Mouse (Mus musculus) thymus, postnatal 14 days (tissue): ENCODE measurements at regions not wholly inside any gene's neighbourhood (a gene's known extent, or its start where the extent isn't known, plus 50 kb on each side); places are given as distances from the start of the nearest gene placed in this dataset.
A peak's percentile ranks its signal among the peaks of the same experiment; 100 is the strongest.

ENCODE experiments used
- DNase-seq: peaks from one replicate; pipeline ENCODE4 v3.0.0; 2021

DNA sequence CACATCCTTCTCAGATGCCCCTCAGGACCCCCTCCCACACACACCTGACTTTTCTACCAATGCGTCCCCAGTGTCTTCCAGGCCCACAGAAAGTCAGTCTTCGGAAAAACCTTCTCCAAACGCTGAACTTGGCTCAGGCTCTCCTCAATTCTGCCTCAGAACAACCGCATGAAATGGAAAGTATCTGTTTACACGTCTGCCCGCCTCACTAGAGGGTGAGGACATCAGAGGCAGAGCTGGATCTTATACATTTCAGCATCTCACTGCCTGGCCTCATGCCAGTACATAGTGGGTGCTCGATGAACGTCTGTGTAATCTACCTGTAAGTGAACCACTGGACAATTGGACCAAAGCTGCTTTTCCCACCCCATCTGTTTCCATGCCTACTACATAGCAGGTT, 189.1 kb upstream of the 4930412O13Rik start:
- no peak for DNase-seq

DNA sequence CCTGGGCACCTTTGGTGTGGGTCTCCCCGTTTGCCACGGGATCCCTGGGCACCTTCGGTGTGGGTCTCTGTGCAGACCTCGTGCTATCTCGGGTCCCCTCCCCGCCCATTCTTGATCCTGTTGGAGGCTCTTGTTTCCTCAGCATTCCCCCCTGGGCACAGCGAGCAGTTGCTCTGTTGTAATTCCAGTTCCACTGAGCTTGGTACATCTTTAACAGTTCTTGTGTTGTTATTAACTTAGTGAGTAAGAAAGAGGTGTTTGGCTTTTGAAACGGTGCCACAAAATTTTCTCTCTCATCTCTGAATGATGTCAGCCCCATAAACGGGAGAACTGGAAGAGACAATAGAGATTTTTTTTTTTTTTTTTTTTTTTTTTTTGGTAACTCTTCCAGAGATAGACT, 187.7 kb upstream of the 4930412O13Rik start:
- no peak for DNase-seq

DNA sequence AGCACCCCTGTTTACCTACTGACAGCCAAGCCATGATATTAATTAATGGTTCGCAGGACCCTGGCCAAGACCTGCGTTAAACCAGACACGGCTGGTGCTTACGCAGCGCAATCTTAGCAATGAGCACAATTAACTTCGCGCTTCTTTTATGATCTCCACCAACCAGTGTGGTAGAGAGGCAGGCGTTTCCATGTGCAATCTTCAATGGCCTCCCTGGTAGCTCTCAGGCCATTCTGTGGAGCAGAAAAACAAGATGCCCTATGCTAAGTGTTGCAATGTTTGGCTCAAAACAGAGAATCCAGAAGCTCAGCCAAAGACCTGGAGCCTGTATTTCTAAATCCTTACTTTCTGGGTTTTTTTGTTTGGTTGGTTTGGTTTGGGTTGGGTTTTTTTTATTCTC, 186.9 kb upstream of the 4930412O13Rik start:
- DNase-seq, result no peak

DNA sequence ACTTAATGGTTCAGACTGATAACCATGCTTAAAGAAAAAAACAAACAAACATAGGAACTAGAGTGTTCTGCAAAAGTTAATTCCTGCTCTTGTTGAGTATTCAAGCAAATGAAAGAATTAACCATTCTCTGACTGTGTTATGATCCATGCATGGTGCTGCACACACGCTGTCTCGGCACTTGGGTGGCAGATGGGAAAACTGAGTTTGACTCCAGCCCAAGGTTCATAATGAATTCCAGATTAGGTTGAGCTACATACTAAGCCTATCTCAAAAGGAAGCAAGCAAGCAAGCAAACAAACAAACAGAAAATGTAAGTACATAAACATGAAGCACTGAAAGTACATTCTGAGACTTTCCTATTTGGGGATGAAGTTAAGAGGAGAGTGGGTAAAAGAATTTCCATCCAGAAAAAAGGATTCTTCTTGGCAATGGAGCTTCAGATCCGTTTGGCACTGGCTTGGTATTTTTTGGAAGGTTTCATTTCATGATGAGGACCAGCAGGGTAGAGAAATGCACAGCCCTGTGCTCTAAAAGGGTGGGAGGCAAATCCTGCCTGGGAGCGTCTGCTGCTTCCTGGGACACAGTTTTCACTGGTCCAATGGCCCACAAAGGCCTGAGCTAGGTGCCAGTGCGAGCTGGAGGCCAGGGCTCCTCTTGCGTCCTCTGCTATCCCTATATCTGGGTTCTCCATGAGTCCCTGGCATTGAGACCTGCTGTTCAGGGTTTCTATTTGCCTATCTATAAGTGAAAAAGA, 183.3 kb upstream of the 4930412O13Rik start:
- DNase-seq, result no peak

DNA sequence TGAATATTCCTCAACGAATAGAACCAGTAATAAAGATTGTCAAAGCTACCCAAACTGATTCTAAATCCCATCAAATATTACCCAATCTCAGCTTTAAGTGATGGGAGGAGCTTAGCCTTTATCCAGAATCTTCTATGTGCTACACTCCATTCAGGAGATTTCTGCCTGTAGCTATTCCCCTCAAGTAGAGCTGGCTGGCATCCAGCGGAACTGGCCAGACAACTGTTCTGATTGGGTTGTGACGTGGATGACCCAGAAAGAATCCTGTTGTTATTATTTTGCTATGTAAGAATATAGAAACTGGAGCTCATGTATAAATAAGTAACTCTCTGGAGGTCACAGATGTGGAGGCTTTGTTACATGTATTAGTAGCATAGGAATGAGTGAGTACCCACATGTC, 176.8 kb upstream of the 4930412O13Rik start:
- DNase-seq, result no peak

DNA sequence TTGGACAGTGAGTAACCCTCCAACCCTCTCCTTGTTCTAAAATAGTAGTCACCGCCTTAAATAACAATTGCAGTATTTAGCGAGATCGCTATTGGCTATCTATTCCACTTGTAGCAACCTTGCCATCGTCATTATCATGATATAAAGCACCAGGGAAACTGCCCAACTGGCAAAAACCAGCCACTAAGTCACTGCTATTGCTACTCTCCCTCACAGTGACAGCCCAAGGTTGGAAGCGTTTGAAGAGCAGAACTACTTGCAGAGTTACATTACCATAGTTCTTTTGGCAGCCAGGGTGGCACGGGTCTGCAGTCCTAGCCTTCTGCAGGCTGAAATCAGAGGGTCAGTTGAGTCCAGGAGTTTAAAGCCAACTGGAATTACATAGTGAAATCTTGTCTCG, 171.6 kb upstream of the 4930412O13Rik start:
- no peak for DNase-seq

DNA sequence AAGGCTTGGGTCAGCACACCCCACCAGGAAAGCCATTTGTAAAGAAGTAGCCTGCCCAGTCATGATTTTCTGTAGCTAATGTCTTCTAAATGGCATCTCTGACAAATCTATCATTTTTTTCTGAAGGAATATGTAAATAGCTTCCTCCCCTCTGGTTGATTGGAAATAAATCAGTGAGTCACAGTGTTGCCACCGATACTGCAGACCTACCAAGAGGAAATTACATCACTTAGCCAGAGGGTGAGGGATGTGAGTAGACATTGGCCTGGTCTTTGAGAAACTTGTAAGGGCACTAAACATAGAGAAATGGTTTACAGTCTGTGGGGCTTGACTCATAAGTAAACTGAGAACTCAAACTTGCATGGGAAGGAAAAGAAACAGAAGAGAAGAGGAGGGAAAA, 163.1 kb upstream of the 4930412O13Rik start:
- no peak for DNase-seq

DNA sequence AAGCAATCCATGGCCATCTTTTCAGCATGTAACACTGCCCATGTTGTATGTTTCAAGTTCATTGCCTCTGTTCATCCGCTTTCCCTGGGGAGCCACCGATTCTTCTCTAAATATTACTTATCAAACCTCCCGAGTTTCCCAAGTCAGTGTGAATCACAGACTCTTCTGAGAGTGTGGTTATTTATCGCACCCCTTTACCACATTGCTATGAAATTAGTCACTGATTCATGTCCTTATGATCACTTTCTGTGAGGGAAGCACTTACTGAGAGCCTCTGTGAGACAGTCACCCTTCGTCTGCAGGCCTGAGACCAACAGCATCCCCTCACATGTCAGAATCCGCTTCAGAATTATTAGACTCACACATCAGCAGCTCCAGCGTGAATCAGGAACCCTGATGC, 147.8 kb upstream of the 4930412O13Rik start:
- DNase-seq, result no peak

DNA sequence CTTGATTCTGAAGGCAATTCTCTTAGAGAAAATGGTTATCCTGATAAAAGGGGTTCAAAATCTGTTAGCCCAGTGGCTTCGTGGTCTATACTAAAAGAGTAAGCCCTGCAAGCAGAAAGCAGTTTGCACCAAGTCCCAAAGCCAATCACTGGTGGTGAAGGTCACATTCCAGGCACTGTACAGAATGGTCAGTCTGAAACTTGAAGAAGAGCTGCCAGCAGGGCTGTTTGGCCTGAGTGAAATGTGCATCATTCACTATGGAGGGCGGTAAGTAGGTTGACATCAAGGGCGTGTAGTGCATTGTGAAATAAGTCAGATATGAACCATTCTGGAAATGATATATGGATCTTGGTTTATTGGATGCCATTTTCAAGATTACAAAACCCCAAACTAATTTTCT, 136.9 kb upstream of the 4930412O13Rik start:
- DNase-seq, result no peak

DNA sequence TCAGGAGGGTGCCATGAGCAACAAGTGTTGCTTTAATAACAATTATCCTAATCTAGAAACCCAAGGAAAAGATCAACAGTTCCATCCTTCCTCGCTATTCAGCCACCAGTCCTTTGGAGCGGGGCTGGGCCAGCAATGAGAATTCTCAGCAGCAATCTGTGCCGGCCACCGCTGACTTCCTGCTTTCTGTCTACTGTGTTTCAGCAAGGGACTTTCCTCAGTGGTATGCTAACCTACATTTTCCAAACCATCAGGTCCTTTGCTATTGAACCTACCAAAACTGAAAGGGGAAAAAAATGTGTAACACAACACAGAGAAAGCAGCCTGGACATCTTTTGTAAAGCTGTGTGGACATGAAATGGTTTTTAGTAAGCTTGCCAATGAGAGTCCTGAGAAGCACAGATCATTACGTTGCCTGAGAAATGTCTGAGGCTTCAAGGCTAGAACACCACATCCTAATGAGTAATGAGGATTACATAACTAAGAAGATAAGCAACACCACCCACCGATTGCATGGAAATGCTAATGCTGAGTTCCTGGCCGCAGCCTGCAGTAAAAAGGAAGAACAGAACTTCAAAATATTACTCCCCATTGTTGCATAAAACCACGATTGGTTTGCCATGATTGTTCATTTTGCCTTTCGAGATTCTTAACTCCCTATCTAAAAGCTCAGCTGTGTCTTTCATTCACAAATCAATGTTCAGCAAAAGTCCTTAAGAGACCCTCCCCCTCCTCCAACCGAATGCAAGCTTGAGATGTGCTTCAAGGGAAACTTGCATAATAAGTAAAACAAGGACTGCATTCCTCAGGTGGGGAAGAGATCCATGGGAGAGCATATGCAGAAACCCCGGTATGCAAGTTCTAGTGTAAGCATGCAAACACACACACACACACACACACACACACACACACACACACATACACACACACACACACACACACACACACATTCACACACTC, 130.9 kb upstream of the 4930412O13Rik start:
- peak; percentile 19 for DNase-seq

DNA sequence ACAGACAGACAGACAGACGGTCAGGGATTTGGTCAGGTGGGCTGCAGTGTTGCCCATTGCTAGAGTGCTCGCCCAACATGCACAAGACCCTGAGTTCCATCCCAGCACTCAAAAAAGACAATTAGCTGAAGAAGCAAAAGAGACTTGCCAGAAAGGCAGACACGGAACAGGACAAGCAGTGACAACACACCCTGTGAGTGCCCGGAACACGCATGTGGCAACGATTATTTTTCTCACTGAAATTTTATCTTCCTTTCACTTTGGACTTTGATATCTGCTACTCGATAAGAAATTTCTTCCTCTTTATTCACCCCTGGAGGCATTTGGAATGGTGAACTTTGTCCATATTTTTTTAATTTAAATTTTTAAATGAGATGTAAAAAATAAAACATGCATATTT, 127.4 kb upstream of the 4930412O13Rik start:
- no peak for DNase-seq

DNA sequence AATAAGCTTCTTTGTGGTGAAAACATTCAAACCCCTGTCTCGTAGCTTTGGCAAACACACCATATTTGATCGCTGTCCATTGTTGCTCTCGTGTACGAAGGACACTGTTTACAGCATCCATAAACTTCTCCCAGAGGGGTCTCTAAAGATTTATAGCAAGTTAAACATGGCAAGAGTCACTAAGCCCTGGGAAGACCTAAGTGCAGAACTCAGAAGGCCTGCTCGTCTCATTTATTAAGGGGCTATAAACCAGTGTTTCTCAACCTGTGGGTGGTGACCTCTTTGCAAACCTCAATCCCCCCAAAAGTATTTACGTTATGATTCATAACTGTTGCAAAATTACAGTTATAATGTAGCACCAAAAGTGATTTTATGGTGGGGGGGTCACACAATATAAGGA, 126.9 kb upstream of the 4930412O13Rik start:
- DNase-seq, result no peak

DNA sequence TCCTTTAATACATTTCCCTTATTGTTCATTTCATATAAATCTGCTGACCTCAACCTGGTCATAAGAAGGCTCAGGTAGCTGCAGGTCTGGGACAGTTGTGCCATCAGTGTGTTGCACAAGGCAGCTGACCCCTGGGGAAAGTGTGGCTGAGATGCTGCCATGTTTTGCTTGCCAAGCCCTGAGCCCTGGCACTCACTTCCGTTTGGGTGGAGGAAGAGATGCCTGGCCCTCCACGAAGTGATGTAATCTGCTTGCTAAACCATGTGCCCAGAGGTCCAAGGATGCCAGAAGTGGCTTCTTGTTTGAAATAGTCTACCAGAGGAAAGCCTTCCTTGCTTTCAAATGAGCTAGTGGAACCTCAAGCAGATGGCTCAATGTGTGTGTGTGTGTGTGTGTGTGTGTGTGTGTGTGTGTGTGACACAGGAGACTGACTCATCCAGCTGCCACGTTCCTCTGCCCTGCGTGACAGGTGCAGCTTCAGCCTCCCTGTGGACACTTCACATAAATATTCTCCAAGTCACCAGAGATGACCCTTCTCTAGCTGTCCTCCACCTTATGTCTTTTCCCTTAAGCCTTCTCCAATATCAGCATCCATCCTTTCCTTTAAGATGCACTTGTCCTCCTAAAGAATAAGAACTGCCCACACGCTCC, 123.2 kb upstream of the 4930412O13Rik start:
- DNase-seq, result no peak

DNA sequence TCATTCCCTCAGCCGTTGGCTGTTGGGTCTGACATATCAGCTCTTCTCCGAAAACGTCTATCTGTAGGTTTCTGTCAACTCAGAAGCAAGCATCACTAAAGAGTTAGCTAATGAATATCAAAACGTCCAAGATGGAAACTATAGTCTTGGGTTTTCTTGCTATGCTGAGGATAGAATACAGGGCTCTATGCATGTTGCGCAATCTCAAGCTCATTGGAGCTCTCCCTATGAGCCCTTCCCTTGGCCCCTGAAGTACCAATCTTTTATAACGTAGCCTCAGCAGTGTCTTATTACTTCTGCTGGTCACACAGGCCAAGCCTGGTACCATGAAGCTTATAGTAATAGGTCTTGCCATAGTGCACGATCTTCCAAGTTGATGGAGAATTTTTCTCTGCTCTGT, 122.1 kb upstream of the 4930412O13Rik start:
- no peak for DNase-seq

DNA sequence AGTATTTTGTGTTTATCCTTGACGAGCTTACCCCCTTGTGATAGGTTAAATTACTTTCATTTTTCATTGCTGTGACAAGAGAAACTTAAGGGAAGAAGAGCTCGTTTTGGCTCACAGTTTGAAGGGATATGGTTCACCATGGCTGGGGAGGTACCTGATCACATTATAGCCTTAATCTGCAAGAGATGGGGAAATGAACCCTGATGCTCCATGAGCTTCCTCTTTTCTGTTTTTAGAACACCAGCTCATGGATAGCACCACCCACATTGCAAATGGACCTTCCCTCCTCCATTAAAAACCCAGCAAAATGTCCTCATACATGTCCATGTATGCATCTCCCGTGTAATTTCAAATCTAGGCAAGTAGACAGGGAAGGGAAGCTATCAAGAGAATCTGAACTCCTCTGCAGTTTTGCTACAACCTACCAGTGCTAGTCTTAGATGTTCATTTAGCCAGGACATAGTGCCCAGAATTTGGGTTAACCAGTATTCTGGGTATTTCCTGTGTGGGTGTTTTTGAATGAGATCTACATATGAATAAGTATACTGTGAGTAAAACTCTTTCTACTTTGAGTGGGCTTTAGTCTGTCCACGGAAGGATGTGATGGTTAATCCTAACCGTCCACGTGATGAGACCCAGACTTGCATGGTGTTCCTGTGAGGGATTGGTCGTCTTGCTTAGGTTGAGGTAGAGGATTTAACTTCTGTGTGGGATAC, 121.5 kb upstream of the 4930412O13Rik start:
- no peak for DNase-seq

DNA sequence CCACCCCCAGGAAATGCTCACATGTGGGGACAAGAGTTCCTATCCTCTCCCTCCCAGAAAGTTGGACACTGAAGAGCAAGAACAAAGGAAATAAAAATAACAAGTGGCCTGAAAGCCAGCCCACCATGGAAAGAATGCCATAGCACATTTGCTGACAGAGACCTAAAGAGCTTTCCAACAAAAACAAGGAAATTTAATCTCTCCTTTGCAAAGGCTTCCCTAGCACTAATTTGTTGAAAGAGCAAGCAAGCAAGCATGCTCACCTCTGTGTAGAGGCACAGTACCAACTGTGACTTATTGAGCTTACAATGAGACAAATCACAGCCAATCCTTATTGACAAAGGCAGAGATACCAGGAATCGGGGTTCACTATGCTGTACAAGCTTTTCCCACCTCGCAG, 100.9 kb upstream of the 4930412O13Rik start:
- no peak for DNase-seq

DNA sequence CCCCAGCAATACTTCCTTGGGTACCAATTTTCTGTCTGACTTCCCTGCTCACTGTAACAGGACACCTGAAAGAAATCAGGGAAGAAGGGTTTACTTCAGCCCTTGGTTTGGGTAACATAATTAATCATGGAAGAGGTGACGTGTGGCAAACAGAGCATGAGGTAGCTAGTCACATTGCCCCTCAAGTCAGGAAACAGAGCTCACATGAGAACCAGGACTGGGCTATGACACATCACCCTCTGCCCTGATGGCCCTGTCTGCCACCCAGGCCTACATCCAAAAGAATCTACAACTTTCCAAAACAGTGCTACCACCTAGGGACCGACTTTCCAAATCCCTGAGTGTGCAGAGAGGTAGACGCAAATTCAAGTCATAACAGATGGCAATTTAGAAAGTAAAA, 98.4 kb upstream of the 4930412O13Rik start:
- no peak for DNase-seq

DNA sequence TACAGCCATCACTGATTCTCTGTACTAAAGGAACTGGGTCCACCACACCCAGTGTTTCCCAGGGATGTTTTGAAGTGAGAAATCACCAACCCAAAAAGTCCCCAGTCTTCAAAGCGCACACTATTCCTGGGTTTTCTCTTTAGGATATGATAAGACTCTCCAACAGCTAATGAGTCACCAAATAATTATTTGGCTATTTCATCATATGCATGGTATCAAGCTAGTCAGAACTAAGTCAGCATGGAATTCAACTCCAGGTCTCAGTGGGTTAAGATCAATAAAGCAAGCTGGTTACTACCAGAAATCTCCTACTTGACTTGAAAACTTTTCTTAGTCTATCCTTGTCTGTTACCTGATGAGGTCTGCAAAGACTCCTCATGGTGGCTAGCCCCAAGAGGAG, 89.1 kb upstream of the 4930412O13Rik start:
- DNase-seq, result no peak

DNA sequence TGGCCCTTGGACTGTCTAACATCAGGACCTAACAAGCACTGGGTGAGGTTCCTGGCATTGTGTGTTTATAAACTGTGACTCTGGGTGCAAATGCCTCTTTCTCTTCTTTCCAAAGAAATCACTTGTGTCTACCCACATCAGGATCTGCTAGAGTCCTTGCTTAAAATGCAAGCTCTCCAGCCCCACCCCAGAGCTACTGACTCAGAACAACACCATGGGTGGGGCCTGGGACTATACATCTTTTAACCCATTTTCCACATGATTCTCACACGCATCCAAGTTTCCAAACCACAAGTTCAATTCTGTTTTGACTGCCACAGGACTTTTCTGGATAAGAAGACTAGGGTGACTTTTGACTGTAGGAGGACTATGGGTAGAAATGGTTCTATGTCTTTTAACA, 88.7 kb upstream of the 4930412O13Rik start:
- no peak for DNase-seq

DNA sequence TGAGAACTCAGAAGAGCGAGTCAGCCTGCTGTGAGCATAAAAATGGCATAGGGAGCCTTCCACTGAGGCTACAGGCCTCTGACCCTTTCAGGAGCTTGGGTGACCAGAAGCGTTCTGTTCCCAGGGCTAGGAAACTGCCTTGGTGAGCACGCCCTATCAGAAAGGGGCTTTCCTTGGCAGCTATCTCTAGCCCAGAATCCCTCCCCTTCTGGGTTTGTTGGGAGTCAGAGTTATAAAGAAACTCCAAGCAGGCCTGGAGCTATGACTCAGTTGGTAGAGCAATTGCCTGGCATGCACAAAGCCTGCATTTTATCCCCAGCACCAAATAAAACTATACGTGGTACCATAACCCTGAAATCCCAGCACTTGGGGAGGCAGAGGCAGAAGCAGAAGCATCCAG, 85.7 kb upstream of the 4930412O13Rik start:
- no peak for DNase-seq

DNA sequence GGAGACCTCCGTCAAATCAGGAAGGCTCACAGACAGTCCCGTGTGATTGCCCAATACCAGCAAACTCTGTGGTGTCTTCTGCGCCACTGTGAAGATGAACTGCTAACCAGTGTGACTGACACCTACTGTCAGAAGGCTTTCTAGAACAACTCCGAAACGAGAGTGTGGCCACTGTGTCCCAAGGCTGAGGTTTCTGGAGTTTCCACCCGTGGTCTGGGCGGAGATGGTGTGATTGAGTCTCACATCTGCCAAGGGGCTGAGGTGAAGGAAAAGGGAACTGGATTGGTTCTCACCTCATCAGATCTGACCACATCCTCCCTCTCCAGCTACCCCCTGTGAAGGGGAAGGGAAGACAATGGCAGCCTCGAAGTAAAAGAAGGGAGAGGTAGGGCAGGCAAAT, 79.6 kb upstream of the 4930412O13Rik start:
- DNase-seq, result peak; percentile 37

DNA sequence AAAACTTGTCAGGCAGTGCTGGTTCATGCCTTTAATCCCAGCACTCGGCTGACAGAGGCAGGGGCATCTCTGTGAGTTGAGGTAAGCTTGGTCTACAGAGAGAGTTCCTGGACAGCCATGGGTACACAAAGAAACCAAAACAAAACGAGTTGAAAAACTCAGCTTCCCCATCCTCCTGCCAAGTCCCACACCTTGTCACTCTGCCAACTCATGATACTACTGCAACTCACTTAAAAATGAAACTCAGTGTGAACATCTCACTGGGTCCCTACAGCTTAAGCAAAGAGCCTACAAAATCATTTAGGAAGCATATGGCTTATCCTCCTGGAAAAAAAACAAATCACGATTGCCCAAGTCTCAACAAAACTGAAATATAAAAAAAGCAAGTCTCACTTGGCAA, 76.7 kb upstream of the 4930412O13Rik start:
- DNase-seq, result no peak

DNA sequence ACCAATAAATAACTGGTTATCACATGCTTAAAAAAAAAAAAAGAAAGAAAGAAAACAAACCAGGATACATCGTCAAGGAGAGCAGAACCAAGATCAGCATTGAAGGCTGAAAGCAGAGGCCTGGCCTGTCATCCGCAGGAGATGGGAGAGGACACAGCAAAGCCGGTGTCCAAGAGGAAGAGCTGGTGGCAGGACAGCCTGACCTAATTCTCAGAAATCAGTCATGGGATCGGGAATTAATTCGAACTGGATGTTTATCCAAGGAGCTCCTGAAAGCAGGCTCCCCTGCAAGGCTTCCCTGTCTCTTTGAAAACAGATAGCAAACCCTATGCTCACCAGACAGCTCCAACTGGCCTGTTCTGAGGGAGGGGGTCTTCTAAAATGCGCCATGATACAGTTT, 75.5 kb upstream of the 4930412O13Rik start:
- DNase-seq, result no peak
